Mouse (Mus musculus): ENCODE results near the gene Tenm3. TPM values are rescaled to one million over a fixed set of nuclear protein-coding genes. Genes with fewer than 3 reads are reported as not detected.

The Tenm3 gene
- total and polyA plus RNA-seq, 3 experiments: 0.01 to 0.11 TPM; not detected in 1

GRCm38 (mm10) chr8:48850223-48851010, 6.7 kb upstream of the Tenm3 start:
- no peaks in the 10 kb centered on the region for H3K27me3 ChIP-seq (ENCODE audit: insufficient read depth, low read length)
- H3K4me3 ChIP-seq (ENCODE audit: low read depth, low read length): no peak overlapping the region
- H3K9me3 ChIP-seq (replicated peaks): peaks cover 16% of the 10 kb centered on the region
- no peaks in the 10 kb centered on the region for H3K4me1 ChIP-seq (ENCODE audit: insufficient read depth, low read depth, low read length)
- DNase-seq (ENCODE audit: low spot score): no peak
- no peaks in the 10 kb centered on the region for H3K36me3 ChIP-seq (replicated peaks)
- ATAC-seq (ENCODE audit: extremely low read depth, insufficient number of reproducible peaks, low FRiP score, poor library complexity, severe bottlenecking): no peak
- TF ChIP-seq TAL1 (conservative IDR thresholded peaks at IDR 0.05; ENCODE audit: low read depth, low read length): no peak
- TF ChIP-seq POLR2AphosphoS5 (IDR thresholded peaks at IDR 0.05; ENCODE audit: insufficient replicate concordance, low read depth, low read length): no peak
- TF ChIP-seq CTCF (IDR thresholded peaks at IDR 0.05; ENCODE audit: low read depth, low read length): no peak
- no peak for TF ChIP-seq GATA1 (IDR thresholded peaks at IDR 0.05; ENCODE audit: borderline replicate concordance, low read length)
- no peak for TF ChIP-seq GATA2 (IDR thresholded peaks at IDR 0.05; ENCODE audit: borderline replicate concordance, low read depth, low read length)

GRCm38 (mm10) chr8:48849091-48849616, 5.4 kb upstream of the Tenm3 start:
- no peaks in the 10 kb centered on the region for H3K36me3 ChIP-seq (replicated peaks)
- H3K9me3 ChIP-seq (replicated peaks): peaks cover 26% of the 10 kb centered on the region
- no peak for ATAC-seq (ENCODE audit: extremely low read depth, insufficient number of reproducible peaks, low FRiP score, poor library complexity, severe bottlenecking)
- H3K4me3 ChIP-seq (ENCODE audit: low read depth, low read length): no peak overlapping the region
- no peak for TF ChIP-seq CTCF (IDR thresholded peaks at IDR 0.05; ENCODE audit: low read depth, low read length)
- no peak for TF ChIP-seq GATA1 (IDR thresholded peaks at IDR 0.05; ENCODE audit: borderline replicate concordance, low read length)
- no peak for TF ChIP-seq GATA2 (IDR thresholded peaks at IDR 0.05; ENCODE audit: borderline replicate concordance, low read depth, low read length)
- no peak for TF ChIP-seq POLR2AphosphoS5 (IDR thresholded peaks at IDR 0.05; ENCODE audit: insufficient replicate concordance, low read depth, low read length)
- TF ChIP-seq TAL1 (conservative IDR thresholded peaks at IDR 0.05; ENCODE audit: low read depth, low read length): no peak
- H3K27me3 ChIP-seq (ENCODE audit: insufficient read depth, low read length): no peaks in the 10 kb centered on the region
- no peaks in the 10 kb centered on the region for H3K4me1 ChIP-seq (ENCODE audit: insufficient read depth, low read depth, low read length)
- DNase-seq (ENCODE audit: low spot score): no peak

GRCm38 (mm10) chr8:48844961-48845360, 1.2 kb upstream of the Tenm3 start:
- H3K36me3 ChIP-seq (replicated peaks): no peaks in the 10 kb centered on the region
- peaks cover 40% of the 10 kb centered on the region for H3K9me3 ChIP-seq (replicated peaks)
- ATAC-seq (ENCODE audit: extremely low read depth, insufficient number of reproducible peaks, low FRiP score, poor library complexity, severe bottlenecking): no peak
- H3K4me1 ChIP-seq (ENCODE audit: insufficient read depth, low read depth, low read length): no peaks in the 10 kb centered on the region
- H3K4me3 ChIP-seq (ENCODE audit: low read depth, low read length): no peak overlapping the region
- no peaks in the 10 kb centered on the region for H3K27me3 ChIP-seq (ENCODE audit: insufficient read depth, low read length)
- TF ChIP-seq POLR2AphosphoS5 (IDR thresholded peaks at IDR 0.05; ENCODE audit: insufficient replicate concordance, low read depth, low read length) (no peak), GATA2 (IDR thresholded peaks at IDR 0.05; ENCODE audit: borderline replicate concordance, low read depth, low read length) (no peak), CTCF (IDR thresholded peaks at IDR 0.05; ENCODE audit: low read depth, low read length) (no peak), TAL1 (conservative IDR thresholded peaks at IDR 0.05; ENCODE audit: low read depth, low read length) (no peak), GATA1 (IDR thresholded peaks at IDR 0.05; ENCODE audit: borderline replicate concordance, low read length) (no peak)
- no peak for DNase-seq (ENCODE audit: low spot score)

- H3K36me3 ChIP-seq (replicated peaks): no peaks in the 10 kb centered on the region
- H3K4me3 ChIP-seq (ENCODE audit: low read depth, low read length): no peak overlapping the region
- TF ChIP-seq TAL1 (conservative IDR thresholded peaks at IDR 0.05; ENCODE audit: low read depth, low read length): no peak
- DNase-seq (ENCODE audit: low spot score) (no peak), ATAC-seq (ENCODE audit: extremely low read depth, insufficient number of reproducible peaks, low FRiP score, poor library complexity, severe bottlenecking) (no peak)
- peaks cover 40% of the 10 kb centered on the region for H3K9me3 ChIP-seq (replicated peaks)
- no peaks in the 10 kb centered on the region for H3K27me3 ChIP-seq (ENCODE audit: insufficient read depth, low read length)
- no peaks in the 10 kb centered on the region for H3K4me1 ChIP-seq (ENCODE audit: insufficient read depth, low read depth, low read length)
Measured at GRCm38 (mm10) chr8:48844370-48844905, 687 bp upstream of the Tenm3 start.

- Histone ChIP-seq H3K27me3 (ENCODE audit: insufficient read depth, low read length) (no peaks in the 10 kb centered on the region), H3K9me3 (replicated peaks) (peaks cover 40% of the 10 kb centered on the region), H3K4me3 (ENCODE audit: low read depth, low read length) (no peak overlapping the region; the same call in 1 of the 2 replicates), H3K4me1 (ENCODE audit: insufficient read depth, low read depth, low read length) (no peaks in the 10 kb centered on the region), H3K36me3 (replicated peaks) (no peaks in the 10 kb centered on the region)
- TF ChIP-seq GATA1 (IDR thresholded peaks at IDR 0.05; ENCODE audit: borderline replicate concordance, low read length) (no peak), CTCF (IDR thresholded peaks at IDR 0.05; ENCODE audit: low read depth, low read length) (no peak), POLR2AphosphoS5 (IDR thresholded peaks at IDR 0.05; ENCODE audit: insufficient replicate concordance, low read depth, low read length) (no peak), GATA2 (IDR thresholded peaks at IDR 0.05; ENCODE audit: borderline replicate concordance, low read depth, low read length) (no peak), TAL1 (conservative IDR thresholded peaks at IDR 0.05; ENCODE audit: low read depth, low read length) (no peak)
- DNase-seq (ENCODE audit: low spot score) (no peak), ATAC-seq (ENCODE audit: extremely low read depth, insufficient number of reproducible peaks, low FRiP score, poor library complexity, severe bottlenecking) (no peak)
Measured at GRCm38 (mm10) chr8:48842991-48843930, 490 bp downstream of the Tenm3 start.

Data from G1E (cell line).